Mouse (Mus musculus) kidney, adult 9 months (tissue): ENCODE data around the gene 4930426L09Rik.

ENCODE experiments used
- DNase-seq: peaks from one replicate; pipeline ENCODE4 v3.0.0; 2022

4930426L09Rik gene

DNA sequence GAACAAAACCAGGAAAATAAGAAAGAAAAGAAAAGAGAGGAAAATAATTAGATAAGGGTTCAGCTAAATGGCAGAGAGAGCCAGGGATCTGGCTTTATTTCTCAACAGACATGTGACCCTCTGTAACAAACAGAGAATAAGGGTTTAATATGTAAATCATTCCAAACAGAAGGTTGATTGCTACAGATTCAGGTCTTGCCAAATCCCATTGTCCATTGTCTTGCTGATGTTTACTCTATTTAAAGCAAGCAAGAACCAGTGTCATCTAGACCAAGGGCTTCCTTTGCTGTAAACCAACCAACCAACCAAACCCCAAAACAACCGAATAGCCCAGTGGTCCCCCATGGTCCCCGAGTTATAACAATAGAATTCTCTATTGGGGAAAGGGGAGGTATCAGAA lies 19.9 kb downstream of the 4930426L09Rik start:
- no peak for DNase-seq

DNA sequence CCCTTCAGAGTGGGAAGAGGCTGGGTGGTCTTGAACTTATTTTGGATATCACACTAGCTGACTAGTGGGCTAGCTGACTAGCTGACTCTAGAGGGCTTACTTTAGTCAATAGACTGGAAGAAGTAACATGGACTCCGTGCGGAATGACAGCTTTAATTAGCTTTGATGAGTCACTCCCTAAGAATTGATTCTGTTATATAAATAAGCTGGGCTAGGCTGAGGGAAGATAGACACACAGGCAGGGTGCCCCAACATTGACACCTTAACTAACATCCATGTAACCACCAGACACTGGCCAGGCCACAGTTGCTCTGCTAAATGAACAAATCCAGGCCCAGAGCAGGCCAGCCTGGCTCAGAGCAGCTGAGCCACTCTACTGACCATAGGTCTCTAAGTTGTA lies 26.7 kb downstream of the 4930426L09Rik start:
- no peak for DNase-seq

DNA sequence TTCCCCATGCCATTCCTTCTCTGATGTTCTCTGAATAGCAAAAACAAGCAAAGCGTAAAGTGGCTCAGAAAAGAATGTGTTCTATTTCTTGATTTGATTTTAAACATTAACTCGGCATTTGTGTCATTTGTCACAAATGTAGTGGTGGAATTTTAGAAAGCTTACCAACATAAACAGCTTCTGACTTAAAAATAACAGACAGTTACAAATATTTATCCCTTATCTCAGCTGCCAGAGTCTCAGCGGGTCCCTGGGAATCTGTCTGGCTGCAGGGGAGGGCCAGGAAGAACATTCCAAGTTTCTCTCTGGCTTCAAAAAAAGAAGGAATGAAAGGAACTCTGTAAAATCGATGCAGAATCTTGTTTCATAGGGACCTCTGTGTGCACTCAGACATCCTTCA lies 39.3 kb downstream of the 4930426L09Rik start:
- peak; percentile 30 for DNase-seq

DNA sequence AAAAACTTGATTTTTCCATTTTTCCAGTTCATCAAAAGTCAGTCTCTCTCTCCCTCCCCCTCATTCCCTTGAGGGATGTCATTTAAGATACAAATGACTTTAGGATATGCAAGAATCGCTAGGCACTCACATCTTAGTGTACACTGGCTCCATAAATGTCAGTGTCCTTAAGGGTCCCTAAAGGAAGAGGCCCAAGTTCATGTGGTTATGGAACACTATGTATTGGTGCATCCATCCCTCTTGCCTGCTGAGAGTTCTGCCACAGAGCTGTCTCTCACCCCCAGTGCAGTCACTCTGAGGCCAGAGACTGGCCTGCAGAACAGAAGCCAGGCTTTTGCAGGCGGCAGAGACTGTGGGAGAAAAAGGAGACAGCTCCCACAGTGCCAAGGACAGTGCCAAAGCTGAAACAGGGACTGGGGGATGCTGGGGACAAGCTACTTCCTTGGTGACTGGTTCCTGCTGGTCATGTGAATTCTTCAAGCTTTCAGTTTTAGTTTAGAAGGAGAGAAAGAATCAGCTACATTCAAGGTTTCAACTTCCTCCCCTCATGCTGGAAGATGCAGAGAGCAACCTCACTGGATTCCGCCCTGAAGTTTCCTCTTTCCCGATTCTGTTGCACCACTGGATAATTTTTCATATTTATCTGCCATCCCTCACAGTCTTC lies 39.9 kb downstream of the 4930426L09Rik start:
- peak; percentile 20 for DNase-seq

DNA sequence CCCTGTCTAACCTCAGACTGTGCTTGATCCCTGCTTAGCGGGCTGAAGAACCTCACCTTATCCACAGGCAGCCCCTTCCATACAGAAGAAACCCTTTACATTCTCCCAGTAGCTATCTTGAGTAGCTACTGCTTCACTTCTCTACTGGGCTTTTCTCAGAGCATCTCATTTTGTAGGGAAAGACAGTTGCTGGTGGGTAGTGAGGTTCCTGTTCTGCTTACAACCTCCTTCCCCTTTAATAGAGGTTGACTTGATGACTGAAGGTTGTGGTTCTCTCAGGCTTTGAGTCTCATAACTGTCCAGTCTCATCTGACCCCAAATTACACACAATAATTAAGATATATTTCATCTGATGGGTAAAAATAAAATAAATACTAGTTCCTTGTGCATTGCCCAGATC lies 50.1 kb downstream of the 4930426L09Rik start:
- DNase-seq = no peak

DNA sequence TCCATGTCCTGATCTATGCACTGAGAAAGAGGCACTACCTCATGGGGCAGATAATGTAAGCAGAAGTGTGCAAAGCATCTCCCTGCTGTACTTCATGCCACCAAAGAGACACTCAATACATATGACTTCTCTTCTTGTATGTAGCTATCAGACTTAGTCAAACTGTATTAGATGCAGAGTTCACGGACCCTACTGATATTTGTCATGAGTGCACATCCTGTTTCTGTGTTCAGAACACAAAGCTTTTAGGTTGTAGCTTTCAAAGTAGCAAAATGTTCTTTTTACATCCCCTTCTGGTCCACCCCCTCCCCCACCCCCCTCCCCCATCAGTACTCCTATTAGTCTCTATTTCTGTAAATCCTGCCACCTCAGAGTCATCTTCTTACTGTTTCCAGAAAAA lies 51.2 kb downstream of the 4930426L09Rik start:
- no peak for DNase-seq
